In the genomic region with DNA sequence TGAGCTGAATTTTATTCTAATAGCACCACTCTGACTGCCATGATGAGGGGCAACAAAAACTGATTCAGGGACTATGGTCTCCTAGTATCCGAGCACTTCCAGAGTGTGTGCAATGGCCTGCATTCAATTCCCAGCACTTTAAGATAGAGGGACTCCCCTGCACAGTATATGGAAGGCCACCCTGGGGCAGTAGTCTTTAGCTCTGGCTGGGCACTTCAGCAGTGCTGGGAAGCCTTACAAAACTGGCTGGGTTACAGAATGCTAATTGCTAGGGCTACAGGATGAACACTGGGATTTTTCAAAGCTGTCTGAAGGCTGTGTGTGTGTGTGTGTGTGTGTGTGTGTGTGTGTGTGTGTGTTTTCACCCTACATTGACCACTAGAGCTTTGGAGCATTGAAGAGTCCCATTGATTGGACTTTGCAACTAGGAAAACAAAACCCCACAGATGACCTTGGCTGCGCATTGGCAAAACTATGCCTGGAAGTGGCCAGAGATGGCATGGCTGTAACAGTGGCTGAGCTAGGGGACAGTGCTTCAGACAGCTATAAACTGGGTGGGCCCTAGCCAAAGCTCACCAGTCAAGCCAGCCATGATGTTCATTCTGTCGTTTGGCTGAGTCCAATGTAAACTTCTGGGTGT, we compare ENCODE assay signal across 19 mouse cellular contexts.
DNase-seq lines count a peak whose midpoint lies in the region; ATAC-seq lines count a peak whose summit lies in the region.
"Had no signal": no experiment of that assay in that cellular context is flagged by ENCODE, and none has a peak within 500 bp of the region (broad histone marks: within the 10 kb centered on the region; RNA-seq: fewer than 3 reads in every experiment).

No protein-coding gene starts in this region.

- WGBS in intestine, embryonic 16.5 days = 69% methylated on average over 3 of the region's 3 CpGs
- 66% methylated on average over 3 of the region's 3 CpGs for WGBS in intestine, embryonic 15.5 days
- 50% methylated on average over 3 of the region's 3 CpGs for WGBS in forebrain, embryonic 16.5 days

- no peak overlapping the region for H3K4me3 ChIP-seq in intestine, embryonic 16.5 days (ENCODE audit: low read length)
- no peak overlapping the region for H3K4me3 ChIP-seq in intestine, embryonic 15.5 days (replicated peaks)
- no peak overlapping the region for H3K4me3 ChIP-seq in forebrain, embryonic 16.5 days (replicated peaks; ENCODE audit: low read length)
- H3K4me3 ChIP-seq: embryonic facial prominence, embryonic 10.5 days; erythroblast, embryonic 14.5 days; heart, embryonic 12.5 days; liver, embryonic 15.5 days; megakaryocyte, embryonic 14.5 days had no signal

- no peaks in the 10 kb centered on the region for H3K27me3 ChIP-seq in intestine, embryonic 16.5 days (replicated peaks; ENCODE audit: control insufficient read depth, insufficient read depth, low read length)
- H3K27me3 ChIP-seq in intestine, embryonic 15.5 days (replicated peaks) = no peaks in the 10 kb centered on the region
- H3K27me3 ChIP-seq in forebrain, embryonic 16.5 days (replicated peaks; ENCODE audit: control insufficient read depth, insufficient read depth, low read length) = no peaks in the 10 kb centered on the region
- H3K27me3 ChIP-seq: heart, embryonic 12.5 days; liver, embryonic 15.5 days; megakaryocyte, embryonic 14.5 days had no signal

- no peaks in the 10 kb centered on the region for H3K4me1 ChIP-seq in intestine, embryonic 16.5 days (ENCODE audit: control insufficient read depth, insufficient read depth, low read length)
- H3K4me1 ChIP-seq in intestine, embryonic 15.5 days (replicated peaks) = no peaks in the 10 kb centered on the region
- no peaks in the 10 kb centered on the region for H3K4me1 ChIP-seq in forebrain, embryonic 16.5 days (replicated peaks; ENCODE audit: control insufficient read depth, insufficient read depth, low read length)
- H3K4me1 ChIP-seq: embryonic facial prominence, embryonic 10.5 days; heart, embryonic 12.5 days; liver, embryonic 15.5 days; megakaryocyte, embryonic 14.5 days had no signal

- no peak overlapping the region for H3K4me2 ChIP-seq in intestine, embryonic 16.5 days (ENCODE audit: low read depth, low read length)
- H3K4me2 ChIP-seq in intestine, embryonic 15.5 days (replicated peaks) = no peak overlapping the region
- no peak overlapping the region for H3K4me2 ChIP-seq in forebrain, embryonic 16.5 days (ENCODE audit: low read length)
- H3K4me2 ChIP-seq: heart, embryonic 12.5 days; liver, embryonic 15.5 days had no signal

- no peaks in the 10 kb centered on the region for H3K36me3 ChIP-seq in intestine, embryonic 16.5 days (ENCODE audit: control insufficient read depth, insufficient read depth, low read length)
- no peaks in the 10 kb centered on the region for H3K36me3 ChIP-seq in intestine, embryonic 15.5 days
- no peaks in the 10 kb centered on the region for H3K36me3 ChIP-seq in forebrain, embryonic 16.5 days (ENCODE audit: control insufficient read depth, insufficient read depth)
- H3K36me3 ChIP-seq: embryonic facial prominence, embryonic 10.5 days; heart, embryonic 12.5 days; liver, embryonic 15.5 days had no signal

- H3K9me3 ChIP-seq in intestine, embryonic 16.5 days (ENCODE audit: control insufficient read depth, low read length) = no peaks in the 10 kb centered on the region
- H3K9me3 ChIP-seq in intestine, embryonic 15.5 days = no peaks in the 10 kb centered on the region
- H3K9me3 ChIP-seq in forebrain, embryonic 16.5 days (ENCODE audit: control insufficient read depth, low read length) = no peaks in the 10 kb centered on the region
- H3K9me3 ChIP-seq: embryonic facial prominence, embryonic 10.5 days; heart, embryonic 12.5 days; liver, embryonic 15.5 days; megakaryocyte, embryonic 14.5 days had no signal

- ATAC-seq in intestine, embryonic 16.5 days = 0 out of 2 replicates have a peak, but pooled peaks have one; percentile 26
- ATAC-seq in intestine, embryonic 15.5 days = no peak
- ATAC-seq in forebrain, embryonic 16.5 days = peak; percentile 47; the same call in 1 of the 2 replicates
- ATAC-seq: intestine, postnatal 0 days had no signal

- peak; percentile 13 to 17 for DNase-seq in cerebellum, postnatal 10 days
- DNase-seq in cerebellum, adult 9-10 months = no peak
- peak; percentile 45 for DNase-seq in 3T3-L1 (ENCODE audit: low read depth, low spot score)
- no peak for DNase-seq in right cerebral cortex, adult 2 months (ENCODE audit: low spot score in 2 of 2)
- no peak for DNase-seq in layer of hippocampus, adult 9-11 months
- DNase-seq: adrenal gland, adult 8-10 months; cerebellum, adult 11-12 months; kidney, postnatal 14 days; lung, postnatal 10 days; thymus, postnatal 14 days had no signal

- no peak overlapping the region for H3K9ac ChIP-seq in intestine, embryonic 16.5 days (ENCODE audit: low read depth, low read length)
- H3K9ac ChIP-seq in intestine, embryonic 15.5 days = no peak overlapping the region
- no peak overlapping the region for H3K9ac ChIP-seq in forebrain, embryonic 16.5 days (replicated peaks; ENCODE audit: low read depth, low read length)
- H3K9ac ChIP-seq: heart, embryonic 12.5 days; liver, embryonic 15.5 days had no signal

- no peak overlapping the region for H3K27ac ChIP-seq in intestine, embryonic 16.5 days (ENCODE audit: low read length)
- no peak overlapping the region for H3K27ac ChIP-seq in intestine, embryonic 15.5 days
- no peak overlapping the region for H3K27ac ChIP-seq in forebrain, embryonic 16.5 days (ENCODE audit: low read length)
- H3K27ac ChIP-seq: embryonic facial prominence, embryonic 10.5 days; liver, embryonic 15.5 days had no signal

Comparison
In these comparisons a context has a peak if more than half of its experiments do, and no peak if none do; other contexts are left out.
1. DNase-seq: peak in cerebellum, postnatal 10 days (2 of 2) and 3T3-L1 (single experiment); none in cerebellum, adult 9-10 months (single experiment), right cerebral cortex, adult 2 months (0 of 2) and layer of hippocampus, adult 9-11 months (single experiment).